Mouse (Mus musculus): ENCODE results near the gene Spx.

Gene Spx

DNA sequence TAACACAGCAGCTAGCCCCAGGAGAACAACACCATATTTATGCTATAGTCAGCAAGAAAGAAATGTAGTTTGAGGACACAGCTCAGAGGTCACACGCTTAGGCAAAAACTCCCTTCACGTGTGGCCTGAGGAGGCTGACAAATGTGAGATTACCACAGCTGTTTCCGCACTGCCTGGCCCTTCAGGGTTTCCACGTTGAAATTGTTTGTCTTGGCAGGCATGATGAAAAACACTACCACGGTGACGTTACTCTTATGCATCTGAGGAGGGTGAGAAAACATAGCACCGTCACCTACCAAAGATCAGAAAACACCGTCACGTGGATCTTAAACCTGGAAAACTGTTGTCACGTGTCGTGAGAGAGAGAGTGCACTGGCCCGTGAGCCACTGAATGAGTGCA, 38.1 kb downstream of the Spx start:
- DNase-seq = no peak

DNA sequence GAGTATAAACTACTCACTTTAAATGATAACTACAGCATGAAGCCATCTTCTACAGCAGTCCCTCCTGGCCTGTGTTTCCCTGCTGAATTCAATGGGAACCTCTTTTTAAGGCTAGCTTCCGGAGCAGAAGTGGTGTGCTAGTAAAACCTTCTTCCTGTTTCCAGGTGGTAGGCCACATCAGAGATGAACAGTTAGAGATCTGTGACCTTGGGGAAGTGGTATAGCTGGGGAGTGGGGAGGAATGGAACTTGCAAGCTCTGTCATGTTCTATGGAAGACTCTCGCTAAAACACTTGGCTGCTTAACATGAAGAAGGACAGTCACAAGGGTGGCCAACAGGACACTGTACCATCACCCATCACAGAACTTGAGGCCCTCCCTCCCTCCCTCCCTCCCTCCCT, 40.1 kb downstream of the Spx start:
- no peak for DNase-seq

DNA sequence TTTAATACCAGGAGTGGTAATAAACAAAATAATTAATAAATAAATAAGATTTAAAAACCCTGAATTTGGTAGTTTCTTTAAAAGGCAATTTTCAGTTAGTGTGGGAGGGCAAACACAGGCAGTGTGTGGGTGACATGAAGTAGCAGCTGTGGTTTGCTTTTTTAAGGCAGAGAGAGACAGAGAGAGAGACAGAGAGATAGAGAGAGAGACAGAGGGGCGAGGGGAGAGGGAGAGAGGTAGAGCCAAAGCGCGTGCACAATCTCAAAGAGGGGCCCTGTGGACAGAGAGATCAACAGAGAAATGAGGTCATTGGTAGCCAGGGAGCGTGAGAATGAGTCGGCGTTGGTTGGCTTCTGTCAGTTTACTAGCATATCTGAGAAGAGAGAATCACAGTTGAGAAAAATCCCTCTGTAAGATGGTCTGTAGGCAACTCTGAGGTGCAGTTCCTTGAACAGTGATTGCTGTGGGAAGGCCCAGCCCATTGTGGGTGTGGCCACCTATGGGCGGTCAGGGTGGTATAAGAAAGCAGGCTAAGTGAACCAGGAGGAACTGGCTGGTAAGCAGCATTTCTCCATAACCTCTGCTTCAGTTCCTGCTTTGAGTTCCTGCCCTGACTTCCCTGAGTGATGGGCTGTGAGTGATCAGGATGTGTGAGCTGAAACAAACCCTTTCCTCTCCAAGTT, 42.2 kb downstream of the Spx start:
- DNase-seq = no peak

DNA sequence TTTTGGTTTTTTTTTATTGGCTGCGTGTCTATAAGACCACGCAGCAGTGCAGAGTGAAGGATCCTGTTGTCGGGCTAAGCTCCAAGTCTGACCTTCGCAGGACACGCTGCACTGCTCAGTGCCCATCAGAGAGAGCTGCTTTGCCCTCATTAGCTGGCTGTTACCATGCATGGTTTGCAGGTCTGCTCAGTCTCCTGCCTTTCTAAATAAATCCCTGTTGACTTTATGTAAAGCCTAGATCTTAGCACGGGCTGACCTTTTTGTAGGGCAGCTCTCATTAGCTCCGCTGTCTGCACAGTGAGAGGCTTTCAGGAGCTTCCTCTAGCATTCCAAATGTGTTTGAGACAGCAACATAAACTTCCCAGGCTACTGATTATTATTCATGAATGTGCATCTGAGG, 44.8 kb downstream of the Spx start:
- DNase-seq = no peak

DNA sequence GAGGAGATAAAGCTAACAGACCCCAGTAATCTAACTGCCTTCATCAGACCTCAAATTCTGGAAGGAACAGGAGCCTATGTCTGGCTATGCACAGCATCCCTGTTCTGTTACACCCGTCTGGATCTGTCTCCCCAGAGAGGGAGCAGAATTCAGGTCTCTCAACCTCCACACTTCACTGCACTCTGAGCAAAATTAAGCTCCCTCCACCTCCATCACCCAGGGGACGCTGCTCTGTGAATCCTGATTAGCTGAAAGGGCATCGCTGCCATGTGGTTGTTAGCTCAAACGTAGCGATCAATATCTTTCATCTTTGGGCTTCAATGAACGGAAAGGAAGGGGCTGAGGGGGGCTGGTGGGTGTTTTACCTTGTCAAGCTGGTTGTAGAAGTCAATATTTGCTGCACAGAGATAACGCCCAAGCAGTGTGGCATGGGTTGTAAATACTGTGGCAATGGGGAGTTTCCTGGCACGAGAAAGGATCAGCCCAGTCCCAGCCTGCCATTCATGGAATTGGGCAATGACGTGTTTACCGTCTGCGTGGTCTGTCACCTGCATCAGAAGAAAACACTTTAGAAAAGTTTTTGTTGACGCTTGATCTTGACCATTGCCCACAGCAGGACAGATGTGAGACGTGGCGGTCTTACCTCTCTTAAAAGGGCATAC, 45.9 kb downstream of the Spx start:
- no peak for DNase-seq

- no peak for DNase-seq
Measured at GRCm38 (mm10) chr6:142462194-142462593, 49.0 kb downstream of the Spx start.

All from kidney, postnatal 4 days (tissue).